Mouse (Mus musculus) CH12.LX (cell line): Measurements from ENCODE around the gene Tmem198b. TPM values are rescaled to one million over a fixed set of nuclear protein-coding genes. Genes with fewer than 3 reads are reported as not detected.

Experiments
- DNase-seq: peaks from one replicate; pipeline ENCODE4 v3.0.0-alpha.2; 2013; ENCODE audit errors: extremely low read depth
- H3K27ac ChIP-seq: 2 replicates; pipeline ENCODE4 v1.5.1; 2012; ENCODE audit warnings: low read depth, mild to moderate bottlenecking, control low read depth, moderate library complexity; ENCODE audit not compliant: insufficient read depth
- H3K27me3 ChIP-seq: replicated peaks from 2 replicates; pipeline ENCODE3; 2012; ENCODE audit warnings: inconsistent platforms
- H3K36me3 ChIP-seq, 2 experiments: replicated peaks in 1 of 2; 2 replicates each; pipeline versions ENCODE3 to v1.6.1; 2012; ENCODE audit warnings: inconsistent platforms in 1 of 2, low read length in 1 of 2, mild to moderate bottlenecking in 1 of 2, mixed read lengths in 1 of 2, moderate library complexity in 1 of 2; ENCODE audit not compliant: control insufficient read depth in 1 of 2, insufficient read depth in 1 of 2
- H3K4me1 ChIP-seq, 2 experiments: 2 replicates each; pipeline ENCODE4 v1.6.1; 2012; ENCODE audit warnings: inconsistent platforms in 1 of 2, moderate library complexity in 1 of 2; ENCODE audit not compliant: insufficient read depth in 2 of 2, control insufficient read depth in 1 of 2
- H3K4me2 ChIP-seq: 2 replicates; pipeline ENCODE4 v1.6.1; 2012; ENCODE audit warnings: low read depth, mild to moderate bottlenecking, control low read depth; ENCODE audit not compliant: poor library complexity, insufficient read depth, severe bottlenecking
- H3K4me3 ChIP-seq, 3 experiments: fragments of 150-350 bp in 1 of 3; sonication (generic) in 1 of 3; replicated peaks in 1 of 3; 2 replicates each; pipeline versions ENCODE3 to v1.5.1; 2011 to 2012; ENCODE audit warnings: low read depth in 2 of 3, low read length in 2 of 3, mild to moderate bottlenecking in 2 of 3, moderate library complexity in 2 of 3, control low read depth in 1 of 3, improper control_type of control experiment in 1 of 3, inconsistent platforms in 1 of 3, mixed read lengths in 1 of 3; ENCODE audit not compliant: poor library complexity in 1 of 3
- H3K79me2 ChIP-seq: replicated peaks from 2 replicates; pipeline ENCODE4 v1.6.1; 2012; ENCODE audit warnings: mild to moderate bottlenecking, moderate library complexity; ENCODE audit not compliant: control insufficient read depth, poor library complexity, insufficient read depth, severe bottlenecking; ENCODE audit errors: extremely low read depth
- H3K9ac ChIP-seq: 2 replicates; pipeline ENCODE4 v1.6.1; 2012; ENCODE audit warnings: low read depth, mild to moderate bottlenecking, control low read depth, moderate library complexity; ENCODE audit not compliant: insufficient read depth
- H3K9me3 ChIP-seq: replicated peaks from 2 replicates; pipeline ENCODE3; 2012; ENCODE audit warnings: low read length, inconsistent platforms, mixed read lengths
- CHD1 ChIP-seq: IDR thresholded peaks from 2 replicates; pipeline ENCODE4 v1.6.1; 2012; ENCODE audit warnings: low read depth, low read length, improper control_type of control experiment, inconsistent platforms
- CTCF ChIP-seq, 2 experiments: IDR thresholded peaks in 1 of 2; conservative IDR thresholded peaks in 1 of 2; 2 replicates each; pipeline ENCODE4 v1.5.1; 2011 to 2012; ENCODE audit warnings: low read depth in 2 of 2, low read length in 2 of 2, improper control_type of control experiment in 1 of 2, inconsistent platforms in 1 of 2, mild to moderate bottlenecking in 1 of 2, moderate library complexity in 1 of 2
- E2F4 ChIP-seq: IDR thresholded peaks from 2 replicates; pipeline ENCODE4 v1.6.1; 2011; ENCODE audit warnings: low read depth, low read length, improper control_type of control experiment; ENCODE audit not compliant: insufficient replicate concordance
- ETS1 ChIP-seq: conservative IDR thresholded peaks from 2 replicates; pipeline ENCODE4 v1.6.1; 2012; ENCODE audit warnings: low read depth, mild to moderate bottlenecking, inconsistent platforms, low read length, improper control_type of control experiment, moderate library complexity
- IRF4 ChIP-seq: IDR thresholded peaks from 2 replicates; pipeline ENCODE4 v1.6.1; 2014; ENCODE audit warnings: low read depth, mild to moderate bottlenecking, inconsistent platforms, low read length, improper control_type of control experiment
- JUN ChIP-seq: IDR thresholded peaks from 2 replicates; pipeline ENCODE4 v1.6.1; 2011; ENCODE audit warnings: low read depth, mild to moderate bottlenecking, low read length, improper control_type of control experiment, moderate library complexity; ENCODE audit not compliant: insufficient read depth
- MYC ChIP-seq: IDR thresholded peaks from 2 replicates; pipeline ENCODE4 v1.6.1; 2011; ENCODE audit warnings: low read depth, mild to moderate bottlenecking, improper control_type of control experiment, low read length
- NELFE ChIP-seq: IDR thresholded peaks from 2 replicates; pipeline ENCODE4 v1.6.1; 2011; ENCODE audit warnings: low read depth, low read length, improper control_type of control experiment
- POLR2AphosphoS2 ChIP-seq: IDR thresholded peaks from 2 replicates; pipeline ENCODE4 v1.6.1; 2011; ENCODE audit warnings: low read depth, low read length, improper control_type of control experiment
- RAD21 ChIP-seq: IDR thresholded peaks from 2 replicates; pipeline ENCODE4 v1.6.1; 2011; ENCODE audit warnings: low read depth, mild to moderate bottlenecking, low read length, improper control_type of control experiment, moderate library complexity
- RCOR1 ChIP-seq: conservative IDR thresholded peaks from 2 replicates; pipeline ENCODE4 v1.6.1; 2012; ENCODE audit warnings: low read depth, mild to moderate bottlenecking, inconsistent platforms, low read length, improper control_type of control experiment
- SIN3A ChIP-seq: IDR thresholded peaks from 2 replicates; pipeline ENCODE4 v1.6.1; 2012; ENCODE audit warnings: low read length, improper control_type of control experiment, inconsistent platforms
- SMC3 ChIP-seq: IDR thresholded peaks from 2 replicates; pipeline ENCODE4 v1.6.1; 2011; ENCODE audit warnings: low read depth, low read length, improper control_type of control experiment
- TBP ChIP-seq: conservative IDR thresholded peaks from 2 replicates; pipeline ENCODE4 v1.6.1; 2011; ENCODE audit warnings: low read depth, low read length, improper control_type of control experiment
- TCF12 ChIP-seq: IDR thresholded peaks from 2 replicates; pipeline ENCODE4 v1.6.1; 2014; ENCODE audit warnings: low read depth, mild to moderate bottlenecking, inconsistent platforms, low read length, improper control_type of control experiment
- USF1 ChIP-seq: IDR thresholded peaks from 2 replicates; pipeline ENCODE4 v1.6.1; 2014; ENCODE audit warnings: low read depth, mild to moderate bottlenecking, inconsistent platforms, low read length, improper control_type of control experiment
- USF2 ChIP-seq: conservative IDR thresholded peaks from 2 replicates; pipeline ENCODE4 v1.6.1; 2011; ENCODE audit warnings: low read depth, low read length, improper control_type of control experiment
- ZKSCAN1 ChIP-seq: IDR thresholded peaks from 2 replicates; pipeline ENCODE4 v1.6.1; 2012; ENCODE audit warnings: low read depth, inconsistent platforms, low read length, improper control_type of control experiment, borderline replicate concordance
- dilution Hi-C: fragments of 300-500 bp; cut with MboI; formaldehyde crosslinking; loops from 2 replicates; pipeline ENCODE4 v1.14.3; 2020; ENCODE audit warnings: low sequenced_read_pairs; ENCODE audit not compliant: extremely low pct_unique_long_range_greater_than_20kb, extremely low pct_ligation_motif_present
- in situ Hi-C: fragments of 300-500 bp; cut with MboI; formaldehyde crosslinking; loops from 3 replicates; pipeline ENCODE4 v1.14.3; 2019; ENCODE audit warnings: low sequenced_read_pairs, low pct_ligation_motif_present, low pct_unique_long_range_greater_than_20kb, mixed read lengths
- polyA plus RNA-seq: library from polyadenylated mRNA; unstranded; fragments of >175 nt; gene quantifications from 2 replicates; pipeline ENCODE4 v1.2.1, GENCODE M21; 2012; ENCODE audit warnings: low read depth; ENCODE audit not compliant: insufficient read length
- total RNA-seq, 2 experiments: library from RNA; depleted of rRNA; stranded (reverse); fragments of 300-350 nt in 1 of 2; fragments of >200 nt in 1 of 2; gene quantifications; 2 replicates each; pipeline ENCODE4 v1.2.3; 2012 to 2014

Gene Tmem198b
- total and polyA plus RNA-seq, 3 experiments, result 2.0 to 4.7 (median 2.6) TPM

DNA sequence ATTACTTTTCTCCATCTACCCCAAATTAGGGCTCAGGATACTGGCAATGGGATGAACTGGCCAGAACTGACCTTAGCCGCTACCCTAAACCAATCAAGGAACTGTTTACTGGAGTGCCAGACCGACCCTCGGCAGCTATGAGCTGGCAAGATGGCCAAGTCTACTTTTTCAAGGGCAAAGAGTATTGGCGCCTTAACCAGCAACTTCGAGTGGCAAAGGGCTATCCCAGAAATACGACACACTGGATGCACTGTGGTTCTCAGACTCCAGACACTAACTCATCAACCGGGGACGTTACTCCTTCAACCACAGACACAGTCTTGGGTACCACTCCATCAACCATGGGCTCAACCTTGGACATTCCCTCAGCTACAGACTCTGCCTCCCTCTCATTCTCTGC is 5.5 kb downstream of the Tmem198b start:
- H3K4me2 ChIP-seq, result no peak overlapping the region
- H3K79me2 ChIP-seq, result no peaks in the 10 kb centered on the region
- H3K4me1 ChIP-seq, result peaks cover 8 to 30% of the 10 kb centered on the region in 2 experiments; a peak in 3 of 4 replicates
- TF ChIP-seq ZKSCAN1 (no peak), SMC3 (no peak), MYC (no peak), CHD1 (no peak), JUN (no peak), RAD21 (no peak), ETS1 (no peak), NELFE (no peak)
- in situ Hi-C loops (no loop called here), dilution Hi-C loops (no loop called here)
- peaks cover 0 to 25% of the 10 kb centered on the region in 2 experiments for H3K36me3 ChIP-seq
- no peaks in the 10 kb centered on the region for H3K27me3 ChIP-seq
- H3K9me3 ChIP-seq, result no peaks in the 10 kb centered on the region
- DNase-seq, result no peak
- no peak overlapping the region for H3K4me3 ChIP-seq
- no peak overlapping the region for H3K27ac ChIP-seq
- no peak overlapping the region for H3K9ac ChIP-seq

DNA sequence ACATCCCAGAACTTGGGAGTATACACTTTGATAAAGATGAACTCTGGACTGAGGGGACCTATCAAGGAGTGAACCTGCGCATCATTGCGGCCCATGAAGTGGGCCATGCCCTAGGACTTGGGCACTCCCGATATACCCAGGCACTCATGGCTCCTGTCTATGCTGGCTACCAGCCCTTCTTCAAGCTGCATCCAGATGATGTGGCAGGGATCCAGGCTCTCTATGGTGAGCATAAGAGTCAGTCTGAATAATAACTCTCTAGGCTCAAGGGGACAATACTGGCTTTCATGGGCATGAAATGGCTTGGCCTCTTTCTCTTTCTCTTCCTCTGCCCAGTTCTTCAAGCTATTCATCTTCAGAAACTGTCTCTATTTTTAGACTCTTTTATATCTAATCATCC is 8.6 kb downstream of the Tmem198b start:
- Histone ChIP-seq H3K9me3 (no peaks in the 10 kb centered on the region), H3K27me3 (no peaks in the 10 kb centered on the region), H3K9ac (no peak overlapping the region), H3K4me1 (peaks cover 8 to 31% of the 10 kb centered on the region in 2 experiments; a peak in 3 of 4 replicates), H3K4me3 (no peak overlapping the region), H3K27ac (no peak overlapping the region), H3K79me2 (no peaks in the 10 kb centered on the region), H3K4me2 (no peak overlapping the region), H3K36me3 (peaks cover 0 to 10% of the 10 kb centered on the region in 2 experiments)
- in situ Hi-C loops (no loop called here), dilution Hi-C loops (no loop called here)
- no peak for DNase-seq
- TF ChIP-seq SIN3A (no peak), RCOR1 (no peak), E2F4 (no peak), ZKSCAN1 (no peak), USF2 (no peak), SMC3 (no peak), POLR2AphosphoS2 (no peak), TBP (no peak), TCF12 (no peak), USF1 (no peak), MYC (no peak), JUN (no peak), IRF4 (no peak), CTCF (conservative IDR thresholded peaks at IDR 0.05 in 1 of 2, IDR thresholded peaks at IDR 0.05 in 1 of 2; ENCODE audit: low read depth in 2 of 2, low read length in 2 of 2) (no peak)
